Mouse (Mus musculus): ENCODE measurements around the gene Adamts8. TPM values are rescaled to one million over a fixed set of nuclear protein-coding genes. Genes with fewer than 3 reads are reported as not detected.

Gene Adamts8
- 0.06 and 0.29 TPM in 2 replicates for polyA plus RNA-seq (2016; fragmentation: Nextera tagmentation; extraction: Ambion mirVana)

DNA sequence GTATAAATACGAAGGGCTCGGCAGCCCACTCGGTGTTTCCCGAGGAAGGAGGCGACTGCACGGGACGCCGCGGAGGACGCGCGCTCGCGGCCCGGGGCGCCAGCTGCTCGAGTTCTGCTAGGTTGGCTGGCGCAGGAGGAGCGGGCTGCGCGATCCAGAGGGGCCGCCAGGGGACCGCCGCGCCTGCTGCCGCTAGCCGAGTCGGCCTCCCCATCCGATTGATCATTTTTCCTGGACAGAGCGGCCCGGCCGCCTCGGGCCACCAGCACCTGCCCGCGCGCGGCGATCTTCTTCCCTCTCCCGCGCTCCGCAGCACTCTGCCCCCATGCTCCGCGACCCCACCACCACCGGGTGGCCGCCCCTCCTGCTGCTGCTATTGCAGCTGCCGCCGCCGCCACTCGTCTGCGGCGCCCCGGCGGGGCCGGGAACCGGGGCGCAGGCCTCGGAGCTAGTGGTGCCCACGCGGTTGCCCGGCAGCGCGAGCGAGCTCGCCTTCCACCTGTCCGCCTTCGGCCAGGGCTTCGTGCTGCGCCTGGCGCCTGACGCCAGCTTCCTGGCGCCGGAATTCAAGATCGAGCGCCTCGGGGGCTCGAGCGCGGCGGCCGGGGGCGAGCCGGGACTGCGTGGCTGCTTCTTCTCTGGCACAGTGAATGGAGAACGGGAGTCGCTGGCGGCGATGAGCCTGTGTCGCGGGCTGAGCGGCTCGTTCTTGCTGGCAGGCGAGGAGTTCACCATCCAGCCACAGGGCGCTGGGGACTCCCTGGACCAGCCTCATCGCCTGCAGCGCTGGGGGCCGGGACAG is at the start of gene Adamts8:
Gene Adamts8 (plus strand): TSS at position 51 of the 802 bp plus-strand sequence.
- Histone ChIP-seq H3K4me1 (peaks cover 19% of the 10 kb centered on the region), H3K9me3 (replicated peaks) (no peaks in the 10 kb centered on the region), H3K4me3 (peak within 1 kb of the TSS; percentile 68), H3K36me3 (no peaks in the 10 kb centered on the region), H3K27me3 (ENCODE audit: low read depth, poor library complexity, severe bottlenecking) (peaks cover 75% of the 10 kb centered on the region), H3K27ac (peak within 1 kb of the TSS; percentile 61)
- peak; percentile 84 for DNase-seq (ENCODE audit: low spot score)
- under 1% methylated on average over 95 of the region's 96 CpGs for WGBS

DNA sequence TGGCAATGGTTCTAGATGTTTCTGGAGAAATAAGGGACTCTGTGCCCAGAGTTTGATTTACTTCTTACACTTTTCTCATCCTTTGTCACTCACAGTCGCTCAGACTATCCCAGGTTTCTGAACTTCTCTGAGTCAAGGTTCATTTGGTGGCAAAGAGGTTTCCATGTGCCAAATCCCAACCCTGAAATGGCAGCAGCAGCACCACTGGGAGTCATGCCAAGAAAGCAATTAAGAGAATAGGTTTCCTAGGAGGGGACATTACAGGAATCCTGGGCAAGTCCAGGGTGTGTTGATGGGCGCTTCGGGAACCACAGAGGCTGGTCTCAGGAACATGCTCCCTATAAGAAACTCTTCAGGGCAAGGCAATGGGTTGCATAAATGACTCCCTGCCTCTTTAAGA is 46.7 kb upstream of the Adamts8 start:
- WGBS, result 87% methylated on average over 3 of the region's 3 CpGs
- no peak for DNase-seq (ENCODE audit: low spot score)
- no peak overlapping the region for H3K27ac ChIP-seq
- H3K9me3 ChIP-seq (replicated peaks), result no peaks in the 10 kb centered on the region
- H3K4me3 ChIP-seq, result no peak overlapping the region
- H3K4me1 ChIP-seq, result no peaks in the 10 kb centered on the region
- no peaks in the 10 kb centered on the region for H3K27me3 ChIP-seq (ENCODE audit: low read depth, poor library complexity, severe bottlenecking)
- peaks cover 3% of the 10 kb centered on the region; the same call in 1 of the 2 replicates for H3K36me3 ChIP-seq

DNA sequence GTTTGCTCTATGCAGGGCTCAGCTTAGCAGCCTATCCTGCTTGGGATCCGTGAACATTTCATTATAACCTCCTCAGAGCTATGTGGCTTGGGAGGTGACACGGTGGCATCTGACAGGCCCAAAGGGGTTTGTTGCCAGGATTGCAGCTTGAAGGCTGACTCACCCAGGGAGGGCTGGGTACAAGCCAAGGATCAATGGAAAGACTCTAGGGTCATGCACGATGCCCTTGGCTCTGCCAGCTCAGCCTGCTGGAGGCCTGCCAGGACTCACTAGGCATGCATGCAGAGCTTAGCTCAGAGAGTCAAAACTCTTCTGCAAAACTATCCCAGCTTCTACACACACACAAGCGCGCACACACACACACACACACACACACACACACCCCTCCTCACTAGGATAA is 45.6 kb upstream of the Adamts8 start:
- Histone ChIP-seq H3K4me1 (no peaks in the 10 kb centered on the region), H3K27me3 (ENCODE audit: low read depth, poor library complexity, severe bottlenecking) (no peaks in the 10 kb centered on the region), H3K9me3 (replicated peaks) (no peaks in the 10 kb centered on the region), H3K4me3 (no peak overlapping the region), H3K27ac (no peak overlapping the region), H3K36me3 (peaks cover 14% of the 10 kb centered on the region)
- 90% methylated on average over 5 of the region's 5 CpGs for WGBS
- DNase-seq (ENCODE audit: low spot score), result no peak

DNA sequence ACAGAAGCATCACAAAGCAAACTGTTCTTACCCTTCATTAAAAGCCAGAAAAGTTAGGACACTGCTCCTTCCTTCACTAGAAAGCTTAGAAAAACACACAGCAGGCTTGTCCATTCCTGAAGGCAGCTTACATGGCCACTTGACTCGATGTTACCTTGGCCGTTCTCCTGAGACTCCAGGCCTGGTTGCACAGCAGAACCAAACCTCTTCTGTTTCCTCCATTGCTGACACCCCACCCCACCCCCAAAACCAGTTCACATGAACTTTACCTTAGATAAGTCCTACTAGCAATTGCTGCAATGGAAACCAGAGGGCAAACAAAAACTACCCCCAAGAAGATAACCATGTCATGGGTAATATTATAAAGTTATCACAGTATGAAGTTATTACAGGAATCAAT is 45.2 kb upstream of the Adamts8 start:
- Histone ChIP-seq H3K4me3 (no peak overlapping the region), H3K36me3 (peaks cover 18% of the 10 kb centered on the region), H3K9me3 (replicated peaks) (no peaks in the 10 kb centered on the region), H3K4me1 (no peaks in the 10 kb centered on the region), H3K27me3 (ENCODE audit: low read depth, poor library complexity, severe bottlenecking) (no peaks in the 10 kb centered on the region), H3K27ac (no peak overlapping the region)
- WGBS, result 90% methylated on average over 2 of the region's 2 CpGs
- no peak for DNase-seq (ENCODE audit: low spot score)

DNA sequence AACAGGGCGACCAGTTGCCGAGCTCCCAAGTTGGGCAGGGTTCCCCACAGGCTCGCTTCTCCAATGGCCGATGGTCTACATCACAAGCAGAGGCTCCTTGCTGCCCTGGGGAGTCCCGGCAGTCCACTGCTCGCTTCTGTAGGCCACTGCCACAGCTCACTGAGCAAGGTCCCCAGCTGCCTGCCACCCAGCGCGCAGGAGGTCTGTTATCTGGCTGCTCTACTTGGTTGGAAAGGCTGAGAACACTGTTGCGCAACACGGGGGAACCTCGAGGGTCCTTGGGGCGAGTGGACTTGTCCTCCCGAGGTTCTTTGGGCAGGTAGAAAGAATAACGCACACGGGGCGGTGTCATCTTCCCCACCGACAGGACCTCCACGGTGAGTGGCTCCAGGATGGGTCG is 40.2 kb upstream of the Adamts8 start:
- 93% methylated on average over 19 of the region's 19 CpGs for WGBS
- H3K27ac ChIP-seq, result no peak overlapping the region
- no peak for DNase-seq (ENCODE audit: low spot score)
- H3K4me1 ChIP-seq, result no peaks in the 10 kb centered on the region
- peaks cover 41% of the 10 kb centered on the region for H3K36me3 ChIP-seq
- no peak overlapping the region for H3K4me3 ChIP-seq
- no peaks in the 10 kb centered on the region for H3K9me3 ChIP-seq (replicated peaks)
- H3K27me3 ChIP-seq (ENCODE audit: low read depth, poor library complexity, severe bottlenecking), result no peaks in the 10 kb centered on the region

DNA sequence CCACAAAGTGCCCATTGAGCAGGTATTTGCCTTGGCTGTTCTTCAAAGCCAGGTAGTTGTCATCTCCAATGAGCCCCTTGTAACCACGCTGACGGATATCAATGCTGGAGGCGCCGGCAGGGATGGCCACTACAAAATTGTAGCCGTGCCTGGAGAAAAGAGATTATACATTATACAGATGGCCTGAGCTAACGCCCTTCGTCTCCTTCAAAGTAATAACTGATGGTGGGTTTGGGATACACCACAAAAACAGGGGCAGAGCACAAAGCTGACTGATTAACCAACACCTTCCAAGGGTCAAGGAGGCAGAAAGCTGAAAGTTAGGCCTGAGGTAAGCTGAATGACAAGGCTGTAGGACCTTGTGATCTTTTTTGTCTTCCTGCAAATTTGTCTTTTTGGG is 39.7 kb upstream of the Adamts8 start:
- Histone ChIP-seq H3K9me3 (replicated peaks) (no peaks in the 10 kb centered on the region), H3K27me3 (ENCODE audit: low read depth, poor library complexity, severe bottlenecking) (no peaks in the 10 kb centered on the region), H3K4me3 (no peak overlapping the region), H3K4me1 (no peaks in the 10 kb centered on the region), H3K36me3 (peaks cover 41% of the 10 kb centered on the region), H3K27ac (no peak overlapping the region)
- 92% methylated on average over 7 of the region's 7 CpGs for WGBS
- DNase-seq (ENCODE audit: low spot score), result no peak

DNA sequence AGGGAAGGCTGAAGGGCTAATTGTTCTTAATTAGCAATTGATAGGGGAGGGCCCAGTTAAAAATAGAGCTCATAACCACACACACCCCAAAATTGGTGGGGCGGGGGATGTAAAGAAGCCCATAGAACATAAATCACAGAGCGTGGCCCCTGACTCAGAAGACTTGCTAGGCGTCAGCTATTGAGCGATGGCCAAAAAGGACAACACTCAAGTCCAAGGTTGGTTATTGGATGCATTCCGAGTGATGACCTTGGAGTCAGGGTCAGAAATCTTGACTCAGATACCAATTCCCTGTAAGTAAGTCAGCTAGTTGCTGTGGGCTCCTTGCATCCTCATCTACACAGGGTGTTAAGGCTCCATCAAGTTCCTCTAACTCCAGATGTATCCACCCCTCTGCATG is 39.1 kb upstream of the Adamts8 start:
- Histone ChIP-seq H3K27ac (no peak overlapping the region), H3K4me1 (no peaks in the 10 kb centered on the region), H3K27me3 (ENCODE audit: low read depth, poor library complexity, severe bottlenecking) (no peaks in the 10 kb centered on the region), H3K4me3 (no peak overlapping the region), H3K36me3 (peaks cover 41% of the 10 kb centered on the region), H3K9me3 (replicated peaks) (no peaks in the 10 kb centered on the region)
- WGBS, result 96% methylated on average over 5 of the region's 5 CpGs
- DNase-seq (ENCODE audit: low spot score), result no peak

DNA sequence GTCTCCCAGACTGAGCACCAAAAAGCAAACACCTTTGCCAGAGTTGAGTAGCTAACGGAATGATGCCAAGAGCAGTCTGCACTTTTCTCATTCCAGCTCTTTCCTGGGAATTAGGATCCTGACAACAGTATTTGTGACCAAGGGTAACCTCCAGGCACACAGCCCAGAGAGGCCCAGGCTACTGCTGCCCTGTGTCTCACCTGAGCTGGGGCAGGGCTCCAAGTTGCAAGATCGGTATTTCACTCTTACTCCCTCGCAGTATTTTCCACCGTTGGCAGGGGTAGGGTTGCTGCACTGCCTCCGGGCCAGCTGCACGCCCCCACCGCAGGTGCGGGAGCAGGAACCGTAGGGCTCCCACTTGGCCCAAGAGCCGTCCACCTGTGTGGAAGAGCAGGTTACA is 36.5 kb upstream of the Adamts8 start:
- Histone ChIP-seq H3K27me3 (ENCODE audit: low read depth, poor library complexity, severe bottlenecking) (no peaks in the 10 kb centered on the region), H3K9me3 (replicated peaks) (no peaks in the 10 kb centered on the region), H3K27ac (no peak overlapping the region), H3K4me3 (no peak overlapping the region), H3K4me1 (no peaks in the 10 kb centered on the region), H3K36me3 (peaks cover 44% of the 10 kb centered on the region)
- no peak for DNase-seq (ENCODE audit: low spot score)
- 91% methylated on average over 10 of the region's 10 CpGs for WGBS

DNA sequence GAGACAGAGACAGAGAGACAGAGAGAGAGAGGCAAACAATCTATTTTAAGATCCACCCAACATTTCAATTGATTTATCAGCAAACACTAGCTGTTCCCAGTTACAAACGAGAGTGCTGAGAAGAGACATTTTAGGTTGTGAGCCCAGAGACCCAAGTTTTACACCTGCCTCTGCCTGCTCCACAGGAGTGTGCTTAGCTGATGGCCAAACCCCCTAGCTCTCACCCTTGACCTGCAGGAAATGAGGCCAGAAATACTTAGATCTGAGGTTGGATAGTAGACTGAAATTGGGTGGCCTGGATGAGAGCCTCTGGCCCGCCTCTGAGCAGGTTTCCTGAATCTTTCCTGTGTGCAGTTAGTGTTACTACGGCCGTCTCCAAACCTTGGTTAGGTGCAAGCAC is 35.9 kb upstream of the Adamts8 start:
- Histone ChIP-seq H3K36me3 (peaks cover 42% of the 10 kb centered on the region), H3K4me1 (no peaks in the 10 kb centered on the region), H3K9me3 (replicated peaks) (no peaks in the 10 kb centered on the region), H3K4me3 (no peak overlapping the region), H3K27ac (no peak overlapping the region), H3K27me3 (ENCODE audit: low read depth, poor library complexity, severe bottlenecking) (no peaks in the 10 kb centered on the region)
- 85% methylated on average over 4 of the region's 4 CpGs for WGBS
- no peak for DNase-seq (ENCODE audit: low spot score)

DNA sequence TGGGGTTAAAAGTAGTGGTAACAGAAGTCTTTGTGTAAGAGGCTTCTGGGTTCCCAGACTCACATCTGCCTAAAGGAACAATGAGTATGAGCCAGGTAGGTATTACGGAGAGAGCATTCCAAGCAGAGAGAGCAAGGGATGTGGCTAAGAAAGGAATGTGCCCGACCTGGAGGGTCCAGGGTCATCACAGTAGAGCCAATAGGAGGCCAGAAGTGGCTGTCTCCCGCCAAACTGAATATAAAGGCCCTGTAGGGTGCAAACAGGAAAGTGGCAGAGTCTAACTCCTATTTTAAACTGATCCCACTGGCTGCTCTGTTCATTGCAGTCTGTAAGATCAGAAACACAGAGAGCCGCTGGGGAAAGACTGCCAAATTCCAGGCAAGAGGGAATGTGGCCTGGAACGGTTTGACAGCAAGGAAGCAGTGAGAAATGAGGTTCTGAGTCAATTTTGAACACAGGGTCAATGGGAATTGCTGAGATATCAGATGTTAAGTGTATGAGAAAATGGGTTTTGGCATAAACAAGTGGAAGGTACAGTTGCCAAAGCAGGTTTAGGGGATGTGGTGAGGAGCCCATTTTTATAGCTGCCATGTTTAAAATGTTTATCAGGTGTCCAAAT is 34.6 kb upstream of the Adamts8 start:
- Histone ChIP-seq H3K27me3 (ENCODE audit: low read depth, poor library complexity, severe bottlenecking) (no peaks in the 10 kb centered on the region), H3K36me3 (peaks cover 30% of the 10 kb centered on the region), H3K4me3 (no peak overlapping the region), H3K9me3 (replicated peaks) (no peaks in the 10 kb centered on the region), H3K27ac (no peak overlapping the region), H3K4me1 (no peaks in the 10 kb centered on the region)
- DNase-seq (ENCODE audit: low spot score), result no peak
- 69% methylated on average over 5 of the region's 5 CpGs for WGBS

DNA sequence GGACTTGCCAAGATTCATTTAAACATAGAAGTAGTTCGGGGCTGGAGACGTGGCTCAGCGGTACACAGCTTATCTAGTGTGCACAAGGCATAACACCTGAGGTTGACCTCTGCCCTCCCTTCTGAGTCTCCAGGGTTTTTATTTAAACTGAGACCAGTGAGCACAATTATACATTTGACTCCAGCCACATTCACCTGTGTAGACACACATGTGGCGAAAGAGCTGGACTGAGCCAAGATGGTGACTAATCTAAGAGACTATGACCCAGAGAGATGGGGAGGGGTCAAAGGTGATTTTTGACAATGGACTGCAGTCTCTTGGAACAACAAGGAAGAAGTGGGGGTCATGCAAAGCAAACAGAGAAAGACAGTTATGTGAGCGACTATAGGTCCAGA is 34.1 kb upstream of the Adamts8 start:
- WGBS, result 93% methylated on average over 5 of the region's 5 CpGs
- peaks cover 28% of the 10 kb centered on the region for H3K36me3 ChIP-seq
- no peak overlapping the region for H3K27ac ChIP-seq
- H3K4me1 ChIP-seq, result no peaks in the 10 kb centered on the region
- H3K4me3 ChIP-seq, result no peak overlapping the region
- no peaks in the 10 kb centered on the region for H3K27me3 ChIP-seq (ENCODE audit: low read depth, poor library complexity, severe bottlenecking)
- DNase-seq (ENCODE audit: low spot score), result no peak
- H3K9me3 ChIP-seq (replicated peaks), result no peaks in the 10 kb centered on the region

DNA sequence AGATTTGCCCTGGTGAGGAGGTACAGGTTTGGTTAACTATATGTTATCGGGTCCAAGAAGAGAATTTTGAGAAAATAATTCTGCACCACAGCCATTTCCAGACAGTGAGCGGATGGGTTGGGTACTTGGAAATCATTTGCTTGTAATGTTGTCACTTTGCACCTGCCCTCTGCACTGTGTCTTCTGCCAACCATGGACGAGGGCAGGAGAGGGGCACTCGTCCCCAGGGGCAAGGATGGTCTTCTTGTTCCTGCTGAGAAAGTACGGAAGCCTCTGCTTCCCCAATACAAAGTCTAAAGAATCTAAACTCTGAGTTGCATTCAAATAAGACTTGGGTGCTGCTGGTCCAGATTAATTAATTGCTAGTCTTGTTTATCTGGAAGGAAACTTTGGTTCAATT is 33.4 kb upstream of the Adamts8 start:
- Histone ChIP-seq H3K27ac (no peak overlapping the region), H3K4me3 (no peak overlapping the region), H3K9me3 (replicated peaks) (no peaks in the 10 kb centered on the region), H3K4me1 (no peaks in the 10 kb centered on the region), H3K27me3 (ENCODE audit: low read depth, poor library complexity, severe bottlenecking) (no peaks in the 10 kb centered on the region), H3K36me3 (peaks cover 23% of the 10 kb centered on the region)
- no peak for DNase-seq (ENCODE audit: low spot score)
- WGBS, result 86% methylated on average over 5 of the region's 5 CpGs

DNA sequence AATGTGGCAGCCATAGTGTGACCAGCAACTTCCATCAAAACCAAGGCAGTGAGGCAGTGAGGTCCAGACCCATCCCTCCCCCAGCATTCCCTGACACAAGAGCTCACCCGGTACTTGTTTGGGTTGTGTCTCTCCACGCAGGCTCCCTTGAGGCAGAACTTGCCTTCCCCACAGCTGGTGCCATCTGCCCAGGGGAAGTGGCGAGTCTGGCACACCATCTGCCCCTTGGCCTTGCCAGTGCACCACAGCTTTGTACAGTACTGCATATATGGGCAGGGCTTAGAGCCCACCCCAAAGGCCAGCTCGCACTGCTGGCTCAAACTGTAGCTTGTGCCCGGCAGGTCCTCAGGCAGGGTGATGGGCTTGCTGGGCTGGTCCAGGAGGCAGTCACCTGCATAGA is 31.9 kb upstream of the Adamts8 start:
- no peak for DNase-seq (ENCODE audit: low spot score)
- Histone ChIP-seq H3K36me3 (peaks cover 12% of the 10 kb centered on the region), H3K27ac (no peak overlapping the region), H3K4me3 (no peak overlapping the region), H3K4me1 (no peaks in the 10 kb centered on the region), H3K27me3 (ENCODE audit: low read depth, poor library complexity, severe bottlenecking) (no peaks in the 10 kb centered on the region), H3K9me3 (replicated peaks) (no peaks in the 10 kb centered on the region)
- 92% methylated on average over 5 of the region's 5 CpGs for WGBS

All from limb, embryonic 10.5 days (tissue).